Mouse (Mus musculus) gastrocnemius, adult 8-10 months (tissue): ENCODE measurements at regions not wholly inside any gene's neighbourhood (a gene's known extent, or its start where the extent isn't known, plus 50 kb on each side); places are given as distances from the start of the nearest gene placed in this dataset.

Experiments
- DNase-seq, 2 experiments: peaks; one replicate each; pipeline ENCODE4 v3.0.0; 2022; ENCODE audit warnings: low spot score in 2 of 2

- DNase-seq = no peak
Observed at GRCm38 (mm10) chr1:191486766-191487165, 83.7 kb upstream of the Ppp2r5a start.

DNA sequence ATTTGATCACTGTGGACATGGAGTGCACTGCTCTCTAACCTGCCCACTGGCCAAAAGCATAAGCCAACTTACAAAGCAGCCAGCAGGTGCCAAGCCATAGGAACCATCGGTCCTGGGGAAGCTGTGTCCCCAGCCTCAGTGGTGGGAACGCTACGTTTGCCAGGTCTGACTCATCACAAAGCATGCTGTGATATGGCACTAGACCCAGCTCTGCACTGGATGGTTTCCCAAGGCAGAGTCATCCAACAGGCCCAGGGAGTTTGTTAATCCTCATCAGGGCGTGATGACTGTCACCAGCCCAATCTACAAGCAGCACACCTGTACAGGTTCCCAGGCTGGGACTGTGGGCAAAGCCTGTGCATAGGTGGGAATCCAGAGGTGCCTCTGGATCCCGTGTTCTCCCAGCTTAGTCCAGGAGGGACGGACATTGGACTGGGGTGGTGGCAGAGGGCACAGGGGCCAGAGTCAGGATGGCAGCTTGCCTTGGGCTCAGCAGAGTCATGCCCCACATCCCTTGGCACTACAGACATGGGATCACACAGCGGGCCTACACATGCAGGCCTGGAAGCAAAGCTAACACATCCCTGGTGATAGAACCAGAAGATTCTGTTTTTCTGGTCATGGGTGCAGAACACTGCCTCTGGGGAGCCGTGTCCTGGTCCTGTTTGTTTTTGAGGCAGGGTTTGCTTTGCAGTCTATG, 81.8 kb upstream of the Ppp2r5a start:
- DNase-seq = no peak

DNA sequence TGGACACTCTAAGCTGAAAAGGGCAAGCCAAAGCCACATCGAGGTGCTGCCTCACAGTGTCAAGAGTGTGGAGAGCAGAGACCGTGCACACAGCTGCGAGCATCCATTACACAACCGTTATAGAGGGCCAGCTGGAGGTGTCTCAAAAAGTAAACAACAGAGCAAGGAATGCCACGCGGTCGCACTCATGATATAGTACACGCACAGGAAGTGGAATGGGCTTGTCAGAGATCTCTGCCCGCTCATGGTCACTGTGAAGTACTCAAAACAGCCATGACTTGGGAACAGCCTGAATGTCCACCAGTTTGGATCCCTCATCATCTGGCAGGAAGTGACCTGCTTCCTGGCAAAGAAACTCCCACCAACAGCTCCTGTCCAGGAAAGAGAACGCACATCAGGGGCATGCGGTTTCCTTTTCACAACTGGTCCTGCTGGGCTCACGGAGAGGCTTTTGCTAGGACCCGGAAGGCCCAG, 76.9 kb upstream of the Ppp2r5a start:
- no peak for DNase-seq

- DNase-seq = no peak
Observed at GRCm38 (mm10) chr1:191472551-191472950, 69.5 kb upstream of the Ppp2r5a start.

DNA sequence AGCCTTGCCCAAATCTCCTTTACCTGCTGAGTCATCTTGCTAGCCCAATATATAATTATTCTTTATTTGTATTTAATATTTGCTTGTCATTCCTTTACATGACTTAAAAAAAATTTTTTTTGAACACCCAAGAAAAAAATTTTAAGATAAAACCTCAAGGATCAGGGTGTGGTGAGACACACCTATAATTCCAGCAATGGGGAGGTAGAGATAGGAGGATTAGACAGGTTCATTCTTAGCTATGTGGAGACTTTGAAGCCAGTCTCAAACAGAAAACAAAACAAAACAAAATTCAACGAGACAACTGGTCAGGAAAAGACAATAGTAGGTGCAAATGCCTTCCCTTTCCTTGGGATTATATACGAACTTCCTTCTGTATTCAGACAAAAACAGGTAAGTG, 68.4 kb upstream of the Ppp2r5a start:
- DNase-seq = no peak

- DNase-seq = peak; percentile 28 to 39
Observed at GRCm38 (mm10) chr1:191470190-191470985, 67.3 kb upstream of the Ppp2r5a start.

DNA sequence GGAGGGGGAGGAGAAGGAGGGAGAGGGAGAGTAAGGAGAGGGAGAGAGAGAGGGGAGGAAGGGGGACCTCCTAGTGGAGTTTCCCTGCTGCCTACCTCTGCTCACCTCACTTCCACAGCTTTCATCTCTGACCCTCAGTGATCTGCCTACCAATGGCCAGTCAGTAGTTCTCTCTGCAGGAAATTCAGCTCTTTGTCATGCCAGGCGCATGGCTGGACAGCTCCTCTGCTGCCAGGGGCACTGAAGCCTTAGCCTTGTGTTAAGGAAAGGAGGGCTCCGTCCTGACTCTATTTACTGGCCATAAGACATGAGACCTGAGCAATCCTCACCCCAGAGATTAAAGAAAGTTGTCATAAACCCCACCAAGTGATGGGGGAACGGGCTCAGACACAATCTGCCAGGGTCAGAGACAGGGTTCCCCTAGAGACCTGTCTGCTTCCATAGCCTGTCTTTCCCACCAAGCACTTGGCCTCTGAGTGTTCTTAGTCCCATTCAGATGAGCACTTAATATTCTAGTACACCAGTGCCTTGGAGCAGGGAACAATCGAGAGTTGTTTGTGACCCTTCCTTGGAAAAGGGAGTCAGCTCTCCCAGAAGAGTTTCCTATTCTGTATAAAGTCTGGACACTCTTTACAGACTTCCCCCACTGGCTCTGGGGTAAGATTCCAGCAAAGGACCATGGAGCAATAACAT, 65.9 kb upstream of the Ppp2r5a start:
- DNase-seq = no peak

GRCm38 (mm10) chr1:191466261-191466660, 63.2 kb upstream of the Ppp2r5a start:
- DNase-seq = no peak

- no peak for DNase-seq
Observed at GRCm38 (mm10) chr1:191465723-191466122, 62.7 kb upstream of the Ppp2r5a start.

GRCm38 (mm10) chr1:191465170-191465569, 62.1 kb upstream of the Ppp2r5a start:
- no peak for DNase-seq

GRCm38 (mm10) chr1:191461811-191462491, 58.9 kb upstream of the Ppp2r5a start:
- DNase-seq = no peak

DNA sequence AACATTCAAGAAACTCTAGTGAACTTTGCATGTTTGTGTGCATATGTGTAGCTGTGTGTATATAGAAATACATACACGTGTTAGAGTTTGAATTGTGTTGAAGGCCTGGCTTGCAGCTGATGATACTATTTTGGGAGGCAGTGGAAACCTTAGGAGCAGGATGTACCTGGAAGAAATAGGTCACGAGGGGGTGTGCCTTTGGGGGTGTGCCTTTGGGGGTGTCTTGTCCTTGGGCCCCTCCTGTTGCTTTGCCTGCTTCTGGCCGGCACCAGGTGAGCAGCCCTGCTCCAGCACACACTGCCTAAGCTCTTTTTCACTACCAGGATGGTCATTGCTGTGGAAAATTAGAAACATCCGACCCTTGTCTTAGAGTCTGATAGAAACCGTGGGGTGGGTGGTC, 56.0 kb upstream of the Ppp2r5a start:
- DNase-seq = peak in 1 of 2 experiments; percentile 39

DNA sequence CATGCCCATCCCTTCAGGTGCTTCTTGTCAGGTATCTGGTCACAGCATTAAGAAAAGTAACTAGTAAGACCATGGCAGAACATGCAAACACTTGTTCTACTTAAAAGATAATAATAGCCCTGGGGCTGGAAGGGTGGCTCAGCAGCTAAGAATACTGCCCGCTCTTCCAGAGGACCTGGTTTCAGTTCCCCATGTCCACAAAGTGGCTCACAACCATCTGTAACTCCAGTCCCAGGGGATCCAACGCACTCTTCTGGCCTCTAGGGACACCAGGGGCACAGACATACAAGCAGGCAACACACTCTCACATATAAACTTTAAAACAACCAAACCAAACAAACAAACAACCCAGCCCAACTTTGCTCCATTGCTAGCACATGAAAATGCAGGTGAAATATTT, 55.2 kb upstream of the Ppp2r5a start:
- DNase-seq = no peak

GRCm38 (mm10) chr1:191457103-191457502, 54.0 kb upstream of the Ppp2r5a start:
- no peak for DNase-seq

DNA sequence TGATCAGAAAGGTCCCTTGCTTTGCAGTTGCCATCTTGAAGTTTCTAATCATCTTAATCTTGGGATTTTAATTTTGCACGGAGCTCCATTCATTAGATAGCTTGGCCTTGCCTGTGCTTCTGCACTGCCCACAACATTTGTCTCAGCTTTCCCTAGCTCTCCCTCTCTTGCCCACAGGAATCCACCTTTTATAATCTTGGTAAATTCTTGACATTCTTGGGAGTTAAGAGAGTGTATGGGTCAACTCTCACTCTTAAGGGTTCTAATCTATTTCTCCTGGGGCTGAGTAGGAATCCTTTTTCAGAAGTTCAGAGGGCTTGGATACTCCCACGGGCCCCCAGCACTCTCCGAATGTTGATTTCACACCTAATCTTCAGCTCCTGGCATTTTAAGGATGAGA, 51.5 kb upstream of the Ppp2r5a start:
- DNase-seq = no peak

DNA sequence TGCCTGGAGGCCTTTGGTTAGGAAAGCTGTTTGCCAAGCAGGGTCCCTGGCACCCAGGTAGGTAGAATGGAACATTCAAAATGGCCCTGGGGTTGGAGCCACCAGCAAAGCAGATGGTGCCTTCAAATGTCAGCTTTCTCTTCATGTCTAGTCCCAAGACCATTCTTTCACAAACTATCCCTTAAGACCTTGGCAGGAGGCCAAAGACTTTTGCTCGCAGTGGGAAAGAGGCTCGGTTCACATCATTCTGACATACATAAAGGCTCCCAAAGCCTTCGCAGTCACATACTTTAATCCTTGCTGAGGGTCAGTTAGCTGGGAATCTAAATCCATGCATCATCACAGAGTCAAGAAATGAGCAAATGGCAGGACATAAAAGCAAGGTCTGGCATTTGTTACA, 50.5 kb upstream of the Ppp2r5a start:
- DNase-seq = no peak
